Mouse (Mus musculus) lung, postnatal 36 days (tissue): ENCODE results near the gene Cbs.

Experiments
- DNase-seq: peaks from one replicate; pipeline ENCODE4 v3.0.0; 2022; ENCODE audit warnings: mixed read lengths

Cbs gene

GRCm38 (mm10) chr17:31583781-31584180 lies 53.3 kb downstream of the Cbs start:
- DNase-seq = no peak

- no peak for DNase-seq
Observed at GRCm38 (mm10) chr17:31583185-31583584, 53.9 kb downstream of the Cbs start.

- no peak for DNase-seq
Observed at GRCm38 (mm10) chr17:31580344-31580743, 56.7 kb downstream of the Cbs start.

GRCm38 (mm10) chr17:31576394-31577175 lies 60.5 kb downstream of the Cbs start:
- no peak for DNase-seq

GRCm38 (mm10) chr17:31574662-31575061 lies 62.4 kb downstream of the Cbs start:
- no peak for DNase-seq

- DNase-seq = no peak
Observed at GRCm38 (mm10) chr17:31571689-31572088, 65.3 kb downstream of the Cbs start.

GRCm38 (mm10) chr17:31570321-31570925 lies 66.6 kb downstream of the Cbs start:
- DNase-seq = no peak

- DNase-seq = no peak
Observed at GRCm38 (mm10) chr17:31569756-31570155, 67.3 kb downstream of the Cbs start.

- no peak for DNase-seq
Observed at GRCm38 (mm10) chr17:31566276-31566675, 70.8 kb downstream of the Cbs start.

- peak; percentile 59 for DNase-seq
Observed at GRCm38 (mm10) chr17:31565141-31566056, 71.6 kb downstream of the Cbs start.

GRCm38 (mm10) chr17:31564858-31565140 lies 72.2 kb downstream of the Cbs start:
- DNase-seq = no peak

- DNase-seq = peak; percentile 100
Observed at GRCm38 (mm10) chr17:31564015-31564857, 72.8 kb downstream of the Cbs start, which contains the start of gene Pknox1. Gene Pknox1, plus strand, starts transcription at chr17:31564734.

GRCm38 (mm10) chr17:31563632-31564014 lies 73.4 kb downstream of the Cbs start:
- peak; percentile 35 for DNase-seq

GRCm38 (mm10) chr17:31559021-31559789 lies 77.8 kb downstream of the Cbs start:
- DNase-seq = no peak
